Mouse (Mus musculus): ENCODE results near the gene Abtb1. TPM values are rescaled to one million over a fixed set of nuclear protein-coding genes. Genes with fewer than 3 reads are reported as not detected.

The Abtb1 gene
- polyA plus RNA-seq, 1 experiment from 2014 or later = 26.7 TPM

Other genes starting within 250 kb of the Abtb1 start
- gene Kbtbd12, start 204.0 kb downstream of the Abtb1 start, polyA plus RNA-seq (2014; fragmentation: Nextera tagmentation; extraction: Ambion mirVana) = 0.12 and 0.52 TPM in 2 replicates
- 17.3 and 22.2 TPM in 2 replicates for gene Mgll, start 117.6 kb downstream of the Abtb1 start, polyA plus RNA-seq (2014; fragmentation: Nextera tagmentation; extraction: Ambion mirVana)
- 9.1 and 10.7 TPM in 2 replicates for gene Podxl2, start 33.1 kb upstream of the Abtb1 start, polyA plus RNA-seq (2014; fragmentation: Nextera tagmentation; extraction: Ambion mirVana)
- 254 and 284 TPM in 2 replicates for gene Mcm2, start 56.8 kb upstream of the Abtb1 start, polyA plus RNA-seq (2014; fragmentation: Nextera tagmentation; extraction: Ambion mirVana)
- 55.1 and 56.7 TPM in 2 replicates for gene Tpra1, start 60.3 kb upstream of the Abtb1 start, polyA plus RNA-seq (2014; fragmentation: Nextera tagmentation; extraction: Ambion mirVana)